Mouse (Mus musculus) frontal cortex, postnatal 25 days (tissue): ENCODE data around the gene Hmbs.
"Not testable (repeated sequence)": the region's sequence is repeated elsewhere in the genome, so short reads cannot be mapped to it uniquely, and the experiment has no call there.

Source experiments
- DNase-seq, 2 experiments: peaks; one replicate each; pipeline ENCODE4 v3.0.0; 2022; ENCODE audit warnings: low spot score in 2 of 2

The Hmbs gene

DNA sequence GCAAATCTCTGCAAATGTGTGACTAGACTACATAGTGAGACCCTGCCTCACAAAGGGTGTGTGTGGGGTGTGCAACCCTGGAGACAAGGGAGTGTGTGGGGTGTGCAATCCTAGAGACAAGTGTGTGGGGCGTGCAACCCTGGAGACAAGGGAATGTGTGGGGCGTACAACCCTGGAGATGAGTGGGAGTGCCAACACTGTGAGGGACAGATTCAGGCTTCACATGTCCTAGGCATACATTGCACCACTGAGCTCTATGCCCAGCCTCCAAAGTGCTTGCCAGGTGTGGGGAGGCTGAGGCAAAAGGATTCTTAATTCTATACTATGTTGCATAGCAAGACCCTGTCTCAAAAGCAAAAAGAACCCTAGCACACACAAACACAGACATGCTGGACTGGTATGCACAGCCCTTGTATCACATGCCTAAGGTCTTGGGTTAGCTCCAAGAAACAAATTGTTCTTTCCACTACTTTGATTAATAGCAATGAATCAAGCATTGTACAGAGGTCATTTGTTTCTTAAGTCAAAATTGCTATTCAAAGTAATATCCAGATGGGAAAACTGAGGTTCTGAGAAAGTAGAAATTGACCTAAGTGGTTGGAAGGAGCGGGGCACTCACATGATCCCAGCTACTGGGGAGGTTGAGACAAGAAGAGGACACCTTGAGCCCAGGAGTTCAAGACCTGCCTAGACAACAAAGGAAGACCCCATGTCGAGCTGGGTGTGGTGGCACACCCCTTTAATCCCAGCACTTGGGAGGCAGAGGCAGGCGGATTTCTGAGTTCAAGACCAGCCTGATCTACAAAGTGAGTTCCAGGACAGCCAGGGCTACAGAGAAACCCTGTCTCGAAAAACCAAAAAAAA, 1.8 kb upstream of the Hmbs start:
- no peak for DNase-seq

DNA sequence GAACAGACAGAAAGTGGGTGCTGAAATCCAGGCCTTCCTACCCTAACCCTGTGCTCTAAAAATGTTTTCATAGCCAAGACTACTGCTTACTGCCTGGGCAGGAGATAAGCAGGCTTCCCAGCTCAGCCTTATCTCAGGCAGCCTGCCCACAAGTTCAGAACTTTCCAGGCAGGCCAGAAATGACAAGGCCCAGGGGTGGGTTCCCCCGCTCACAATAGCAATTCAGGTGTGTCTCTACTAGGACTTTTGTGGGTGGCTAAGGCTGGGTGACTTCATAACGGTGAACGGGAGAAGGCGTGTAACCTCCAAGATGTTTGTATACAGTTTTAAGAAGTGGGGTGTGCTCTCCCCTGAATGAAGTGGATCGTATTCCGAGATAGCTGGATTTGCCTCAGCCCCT, 738 bp downstream of the Hmbs start:
- DNase-seq, result no peak

DNA sequence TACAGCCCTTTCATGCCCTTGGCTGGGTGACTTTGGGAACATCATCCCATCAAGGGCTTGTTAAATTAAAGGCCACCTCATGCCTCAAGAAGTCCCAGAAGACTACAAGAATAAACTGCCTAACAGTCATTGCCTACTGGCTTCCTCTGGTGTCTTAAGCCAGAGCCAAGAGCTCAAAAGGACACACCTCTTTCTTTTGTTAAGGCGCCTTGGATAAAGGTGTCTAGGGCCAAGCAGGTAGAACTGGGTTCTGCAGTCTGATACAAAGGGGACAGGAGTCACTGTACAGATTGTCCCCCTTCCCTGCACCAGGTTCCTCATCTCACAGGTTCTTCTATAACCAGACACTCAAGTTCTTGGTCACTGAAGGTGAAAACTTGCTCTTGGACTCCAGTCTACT, 1.4 kb downstream of the Hmbs start:
- DNase-seq, result no peak

DNA sequence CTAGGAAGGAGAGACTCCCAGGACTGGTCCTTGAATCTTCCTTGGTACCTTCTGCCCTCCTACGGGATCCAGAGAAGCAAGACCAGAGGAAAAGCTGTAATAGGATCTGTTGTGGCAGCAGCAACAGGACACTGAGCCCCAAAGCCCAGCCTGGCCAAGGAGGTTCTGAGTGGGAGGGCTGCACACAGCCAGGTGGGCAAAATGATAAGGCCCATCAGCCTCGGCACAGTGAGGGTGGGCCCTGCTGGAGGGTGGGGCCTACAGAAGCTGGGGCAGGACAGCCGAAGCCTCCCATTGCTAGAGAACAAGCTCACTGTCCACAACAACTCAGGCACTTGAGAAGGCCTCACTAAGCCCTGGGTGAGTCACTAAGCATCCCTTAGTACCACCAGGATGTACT, 1.9 kb downstream of the Hmbs start:
- no peak for DNase-seq

DNA sequence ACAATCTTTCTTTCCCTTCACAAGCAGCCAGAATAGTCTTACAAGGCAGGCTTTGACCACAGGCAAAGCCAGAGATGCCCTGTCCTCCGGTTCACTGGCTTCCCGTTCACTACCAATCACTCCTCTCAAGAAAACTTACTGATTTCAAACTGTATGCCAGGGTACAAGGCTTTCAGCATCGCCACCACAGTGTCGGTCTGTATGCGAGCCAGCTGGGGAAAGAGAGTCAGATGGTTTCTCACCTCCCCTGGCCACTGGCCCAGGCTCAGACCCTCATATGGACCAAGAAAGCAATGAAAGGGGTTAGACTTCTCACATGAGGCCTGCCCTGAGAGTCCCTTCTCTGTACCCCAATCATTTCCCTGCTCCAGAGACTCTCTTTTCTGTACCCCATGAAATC, 2.5 kb downstream of the Hmbs start:
- no peak for DNase-seq

DNA sequence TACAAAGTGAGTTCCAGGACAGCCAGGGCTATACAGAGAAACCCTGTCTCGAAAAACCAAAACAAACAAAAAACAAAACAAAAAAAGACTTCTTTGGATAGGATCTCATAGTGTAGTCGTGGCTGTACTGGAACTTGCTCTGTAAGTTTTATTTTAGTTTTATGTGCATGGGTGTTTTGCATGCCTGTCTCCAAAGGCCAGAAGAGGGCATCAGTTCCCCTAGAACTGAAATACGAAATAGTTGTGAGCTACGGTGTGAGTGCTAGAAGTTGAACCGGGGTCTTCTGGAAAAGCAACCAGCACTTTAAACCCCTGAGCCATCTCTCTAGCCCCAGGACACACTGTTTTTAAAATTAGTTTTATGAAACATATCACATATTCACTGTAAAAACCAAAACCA, 5.5 kb downstream of the Hmbs start:
- no peak for DNase-seq

DNA sequence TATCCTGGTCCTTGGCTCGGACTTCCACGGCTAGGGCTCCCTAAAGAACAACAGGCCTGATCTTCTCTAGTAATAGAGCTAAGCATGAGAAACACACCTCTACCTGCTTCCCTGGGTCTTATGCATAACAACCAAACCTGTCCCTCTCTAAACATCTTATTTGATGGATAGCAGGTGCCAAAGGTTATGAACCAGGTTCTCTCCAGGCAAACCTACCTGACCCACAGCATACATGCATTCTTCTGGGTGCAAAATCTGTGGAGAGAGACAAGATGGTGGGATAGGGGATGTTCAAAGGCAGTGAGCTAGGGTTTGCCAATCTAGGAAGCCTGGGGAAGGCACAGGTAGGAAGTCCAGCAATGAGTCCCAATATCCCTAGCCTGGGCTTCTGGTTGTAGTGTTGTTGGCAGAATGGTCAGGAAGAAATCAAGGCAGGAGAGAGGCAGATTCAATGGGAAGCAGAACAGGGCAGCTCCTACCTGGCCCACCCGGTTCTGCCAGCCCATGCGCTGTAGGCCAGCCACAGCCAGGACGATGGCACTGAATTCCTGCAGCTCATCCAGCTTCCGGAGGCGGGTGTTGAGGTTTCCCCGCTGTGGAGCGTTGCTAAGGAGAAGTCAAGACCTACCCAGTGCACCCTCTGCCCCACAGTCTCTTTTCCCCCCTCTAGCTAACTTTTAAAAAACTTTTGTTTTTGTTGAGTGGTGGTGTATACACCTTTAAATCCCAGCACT, 6.4 kb downstream of the Hmbs start:
- no peak for DNase-seq

DNA sequence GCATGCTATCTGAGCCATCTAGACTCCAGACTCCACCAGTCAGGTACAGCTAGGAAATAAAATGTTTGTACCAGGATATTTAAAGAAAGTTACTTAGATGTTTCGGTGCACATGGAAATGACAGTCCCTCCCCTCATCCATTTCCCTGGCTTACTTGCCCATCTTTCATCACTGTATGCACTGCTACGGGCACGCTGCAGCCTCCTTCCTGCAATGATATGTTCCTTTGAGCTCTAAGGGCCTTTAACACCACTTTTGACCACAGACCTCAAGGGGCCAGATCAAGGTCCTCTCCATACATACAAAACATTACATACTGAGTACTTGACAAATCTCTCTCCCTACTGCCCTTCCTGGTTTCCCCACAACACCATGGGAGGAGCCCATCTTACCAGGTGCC, 7.1 kb downstream of the Hmbs start:
- DNase-seq, result no peak

DNA sequence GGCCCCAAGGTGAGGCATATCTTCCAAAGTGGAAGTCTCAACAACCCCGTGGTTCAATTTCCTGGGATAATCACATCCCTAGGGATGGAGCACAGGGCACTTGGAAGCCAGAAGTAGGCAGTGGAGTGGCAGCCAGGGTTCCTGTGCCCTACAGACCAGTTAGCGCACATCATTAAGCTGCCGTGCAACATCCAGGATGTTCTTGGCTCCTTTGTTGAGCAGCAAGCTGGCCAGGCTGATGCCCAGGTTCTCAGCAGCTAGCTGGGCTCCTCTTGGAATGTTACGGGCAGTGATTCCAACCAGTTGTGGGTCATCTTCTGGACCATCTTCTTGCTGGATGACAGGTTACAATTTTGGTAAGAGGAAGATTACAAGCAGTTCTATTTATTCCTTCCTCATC, 7.5 kb downstream of the Hmbs start:
- DNase-seq, result not testable (repeated sequence)

DNA sequence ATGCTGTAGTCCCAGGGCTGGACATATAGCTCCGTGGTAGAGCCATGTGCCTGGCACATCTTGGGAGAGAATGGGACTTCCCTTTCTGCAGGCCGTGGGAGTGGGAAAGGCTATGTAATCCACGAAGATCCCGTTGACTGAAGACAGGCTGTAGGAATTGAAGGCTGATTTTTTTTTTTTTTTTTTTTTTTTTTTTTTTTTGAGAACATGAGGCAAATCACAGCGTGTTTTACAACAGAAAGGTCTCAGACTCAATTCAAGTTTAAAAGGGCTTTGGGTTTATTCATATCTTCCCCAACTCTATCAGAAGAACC, 8.0 kb downstream of the Hmbs start:
- DNase-seq, result no peak

DNA sequence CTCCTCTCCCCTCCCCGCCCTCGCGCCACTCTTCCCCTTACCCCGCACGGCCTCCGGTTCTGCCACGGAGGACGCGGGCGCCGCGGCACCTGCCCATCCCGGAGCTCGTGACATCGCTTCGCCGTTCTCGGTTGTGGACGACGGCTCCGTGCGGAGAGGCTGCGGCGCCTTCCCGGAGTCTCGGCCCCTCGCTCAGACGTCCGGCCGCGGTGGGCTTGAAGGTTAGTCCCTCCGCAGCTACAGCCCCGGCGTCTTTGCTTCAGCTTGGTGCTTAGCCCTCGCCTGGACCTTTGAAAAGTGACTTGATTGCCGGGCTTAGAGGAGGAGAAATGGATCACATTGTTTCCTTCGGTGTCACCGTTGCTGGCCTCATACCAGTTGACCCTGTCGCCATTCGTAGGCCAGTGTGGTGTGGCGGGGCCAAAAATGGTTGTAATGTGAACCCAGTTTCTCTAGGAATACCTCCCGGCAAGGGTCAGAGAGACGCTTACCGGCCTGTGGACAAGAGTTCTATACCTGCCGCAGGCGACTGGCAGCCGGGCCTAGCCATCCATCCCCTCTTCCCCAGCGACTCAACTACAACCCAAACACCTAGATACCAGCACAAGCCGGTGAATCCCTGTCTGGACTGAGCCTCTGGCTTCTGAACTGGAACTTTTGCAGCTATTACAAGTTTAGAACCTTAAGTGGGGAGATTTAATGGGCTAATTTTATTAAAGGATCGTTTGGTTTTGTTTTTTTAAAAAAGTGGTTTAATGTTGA, 8.5 kb downstream of the Hmbs start:
- no peak for DNase-seq

DNA sequence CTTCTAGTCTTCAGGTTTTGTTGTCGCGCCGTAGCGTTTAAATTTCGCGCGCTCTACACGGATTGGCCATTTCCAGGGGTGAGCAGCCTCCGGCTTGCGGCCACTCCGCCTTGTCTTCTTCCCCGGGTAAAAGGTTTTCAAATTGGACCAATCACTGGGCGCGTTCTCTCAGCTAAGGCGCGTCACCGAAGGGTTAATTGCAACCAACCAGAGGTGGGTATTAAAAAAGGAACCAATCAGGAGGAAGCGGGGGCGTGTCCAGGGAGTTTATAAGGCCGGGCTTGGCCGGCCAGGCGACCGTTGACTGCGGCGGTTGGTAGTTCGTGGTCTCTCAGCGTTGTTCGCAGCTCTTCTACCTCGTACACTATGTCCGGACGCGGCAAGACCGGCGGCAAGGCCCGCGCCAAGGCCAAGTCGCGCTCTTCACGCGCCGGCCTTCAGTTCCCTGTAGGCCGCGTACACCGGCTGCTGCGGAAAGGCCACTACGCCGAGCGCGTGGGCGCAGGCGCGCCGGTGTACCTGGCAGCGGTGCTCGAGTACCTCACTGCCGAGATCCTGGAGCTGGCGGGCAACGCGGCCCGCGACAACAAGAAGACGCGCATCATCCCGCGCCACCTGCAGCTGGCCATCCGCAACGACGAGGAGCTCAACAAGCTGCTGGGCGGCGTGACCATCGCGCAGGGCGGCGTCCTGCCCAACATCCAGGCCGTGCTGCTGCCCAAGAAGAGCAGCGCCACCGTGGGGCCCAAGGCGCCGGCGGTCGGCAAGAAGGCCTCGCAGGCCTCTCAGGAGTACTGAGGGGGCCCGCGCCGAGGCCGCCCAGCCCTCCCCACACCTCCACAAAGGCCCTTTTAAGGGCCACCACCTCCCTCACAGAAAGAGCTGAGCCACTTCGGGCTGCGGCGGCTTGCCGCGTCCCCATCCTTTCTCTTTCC, 9.4 kb downstream of the Hmbs start, which contains the start of gene H2afx:
Gene H2afx, plus strand, starts transcription at position 299 of the 935 bp plus-strand sequence.
- DNase-seq, result peak; percentile 95 to 98

DNA sequence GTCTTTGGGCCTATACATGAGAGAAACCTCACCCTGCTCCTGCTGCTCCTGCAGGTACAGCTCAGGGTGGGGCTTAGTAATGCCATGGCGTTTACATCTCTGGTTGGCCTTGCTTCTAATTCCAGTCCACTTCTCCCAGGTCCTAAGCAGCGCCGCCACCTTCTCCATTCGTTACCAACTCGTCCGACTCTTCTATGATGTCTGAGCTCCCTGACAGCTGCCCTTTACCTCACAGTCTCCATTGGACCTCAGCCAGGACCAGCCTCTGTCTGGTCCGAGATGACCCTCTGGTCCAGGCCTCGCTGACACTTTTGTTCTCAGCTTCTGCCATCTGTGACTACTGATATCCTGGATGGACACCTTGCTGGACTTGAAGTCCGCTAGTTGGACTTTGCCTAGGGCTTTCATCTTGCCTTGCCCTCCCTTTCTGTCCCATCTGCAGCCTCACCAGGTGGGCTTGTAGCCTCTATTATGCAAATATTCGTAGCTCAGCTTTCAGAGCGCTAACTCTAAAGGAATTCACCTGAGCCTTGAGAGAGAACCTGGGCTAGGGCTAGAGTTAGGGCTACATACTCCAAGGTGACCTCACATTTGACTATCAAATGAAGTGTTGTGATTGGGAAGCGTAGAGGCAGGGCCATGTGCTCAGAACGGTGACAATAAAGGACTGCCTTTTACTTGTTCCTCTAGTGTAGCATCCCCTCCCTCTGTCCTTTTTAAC, 10.9 kb downstream of the Hmbs start:
- no peak for DNase-seq

DNA sequence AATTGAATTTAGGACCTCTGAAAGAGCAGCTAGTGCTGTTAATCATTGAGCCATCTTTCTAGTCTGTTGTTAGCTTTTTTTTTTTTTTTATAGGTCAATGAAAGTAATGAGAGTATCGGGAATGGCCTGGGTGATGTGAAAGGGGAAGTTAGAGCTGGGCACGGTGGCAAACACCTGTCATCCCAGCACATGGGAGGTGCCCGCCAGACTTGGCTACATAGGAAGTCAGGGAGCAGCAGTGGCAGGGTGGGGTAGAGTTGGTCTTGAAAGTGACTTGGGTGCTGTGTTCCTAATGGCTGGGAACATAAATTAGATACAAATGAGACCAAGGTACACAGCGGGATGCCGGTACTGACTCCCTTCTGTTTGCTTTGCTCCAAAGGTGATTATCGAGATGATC, 13.3 kb downstream of the Hmbs start:
- DNase-seq, result no peak

DNA sequence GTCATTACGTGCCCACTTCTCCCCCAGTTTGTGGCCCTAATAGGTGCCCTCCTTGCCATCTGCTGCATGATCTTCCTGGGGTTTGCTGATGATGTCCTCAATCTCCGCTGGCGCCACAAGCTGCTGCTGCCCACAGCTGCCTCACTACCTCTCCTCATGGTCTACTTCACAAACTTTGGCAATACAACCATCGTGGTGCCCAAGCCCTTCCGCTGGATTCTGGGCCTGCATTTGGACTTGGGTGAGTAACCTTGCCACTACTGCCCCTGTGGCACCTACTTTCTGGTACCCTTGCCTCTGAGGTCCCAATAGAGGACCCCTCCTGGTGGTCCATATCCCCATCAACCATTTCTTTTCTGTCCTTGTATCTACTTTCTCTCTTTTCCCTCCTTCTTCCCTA, 16.1 kb downstream of the Hmbs start:
- DNase-seq, result no peak

DNA sequence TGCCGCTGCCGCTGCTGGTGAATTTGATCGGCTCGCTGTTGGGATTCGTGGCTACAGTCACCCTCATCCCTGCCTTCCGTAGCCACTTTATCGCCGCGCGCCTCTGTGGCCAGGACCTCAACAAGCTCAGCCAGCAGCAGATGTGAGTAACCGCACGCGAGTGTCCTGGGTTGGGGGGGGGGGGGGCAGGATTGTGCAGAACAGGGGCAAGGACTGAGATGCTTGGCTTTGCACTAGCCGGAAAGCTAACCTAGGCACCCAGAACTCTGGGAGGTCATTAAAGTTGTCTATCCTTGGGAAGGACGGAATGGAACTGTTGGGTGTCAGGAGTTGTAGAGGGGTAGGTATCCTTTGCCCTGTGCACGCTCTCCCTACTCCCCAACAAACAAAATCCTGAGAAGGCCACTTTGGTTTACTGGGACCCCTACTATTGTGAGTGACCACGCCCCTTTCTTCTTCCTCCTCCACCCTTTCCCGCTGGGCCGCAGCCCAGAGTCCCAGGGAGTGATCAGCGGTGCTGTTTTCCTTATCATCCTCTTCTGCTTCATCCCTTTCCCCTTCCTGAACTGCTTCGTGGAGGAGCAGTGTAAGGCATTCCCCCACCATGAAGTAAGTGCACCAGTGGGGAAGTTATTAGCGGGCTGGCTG, 16.8 kb downstream of the Hmbs start:
- no peak for DNase-seq

DNA sequence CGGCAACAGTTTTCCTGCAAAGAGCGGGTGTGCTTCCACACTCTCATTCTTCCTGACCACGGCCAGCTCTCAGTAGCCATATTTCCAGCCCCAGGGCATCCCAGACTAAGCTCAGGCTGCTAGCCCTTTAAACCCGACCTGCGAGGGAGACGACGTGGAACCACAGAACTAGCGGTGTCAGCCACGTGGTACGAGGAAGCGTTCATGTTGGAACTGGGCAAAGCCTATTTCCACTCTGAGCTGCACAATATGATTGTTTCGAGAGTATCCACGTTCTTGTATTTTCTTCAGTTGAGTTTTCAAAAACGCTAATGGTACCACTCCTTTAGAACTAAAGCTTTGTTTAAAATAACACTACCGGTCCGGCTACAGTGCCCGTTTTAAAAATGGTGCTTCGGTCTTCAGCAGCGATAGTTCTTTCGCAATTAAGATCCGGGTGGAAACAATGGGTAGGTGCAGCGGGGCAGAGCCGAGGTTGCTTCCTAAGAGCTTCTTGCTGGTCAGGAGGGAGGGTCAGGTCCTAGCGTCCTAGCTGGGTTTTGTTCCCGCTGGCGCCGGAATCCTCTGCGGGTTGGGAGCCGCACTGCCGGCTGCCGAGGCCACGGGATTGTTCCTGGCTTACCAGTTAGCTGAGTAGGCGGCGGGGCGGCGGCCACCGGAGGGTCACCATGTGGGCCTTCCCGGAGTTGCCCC, 17.5 kb downstream of the Hmbs start:
- DNase-seq, result peak; percentile 63 to 75

DNA sequence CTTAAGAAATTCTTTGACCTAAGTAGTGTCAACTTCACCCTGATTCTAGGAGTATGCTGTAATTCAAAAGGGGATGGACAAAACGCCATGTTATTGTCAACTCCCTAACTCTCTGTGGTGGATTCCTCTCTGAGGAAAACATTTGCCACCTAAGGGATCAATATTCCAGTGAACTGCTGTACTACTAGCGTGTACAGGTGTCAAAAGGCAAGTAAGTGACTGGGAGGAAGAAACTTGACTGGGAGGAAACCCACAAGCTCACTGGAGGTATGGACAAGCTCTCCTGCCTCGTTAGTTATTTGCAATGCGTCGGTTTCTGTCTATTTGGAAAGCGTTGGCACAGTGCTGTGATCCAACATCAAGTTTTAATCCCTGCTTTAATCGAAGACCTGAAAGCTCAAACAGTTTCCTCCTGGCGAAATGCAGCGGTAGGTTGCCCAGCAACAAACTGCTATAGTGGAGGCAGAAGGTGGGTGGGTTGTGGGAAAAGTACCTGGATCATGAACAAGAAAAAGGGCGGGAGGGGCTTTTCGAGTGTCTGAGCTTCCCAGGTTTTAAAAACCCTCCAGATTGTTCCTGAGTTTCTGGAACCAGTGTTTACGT, 18.2 kb downstream of the Hmbs start, which contains the start of gene Dpagt1:
Gene Dpagt1, plus strand, starts transcription at position 252 of the 603 bp plus-strand sequence.
- DNase-seq, result no peak
